Mouse (Mus musculus) right cerebral cortex, postnatal 36 days (tissue): ENCODE data around the gene Plgrkt.

Experiments used
- DNase-seq, 2 experiments: peaks; one replicate each; pipeline ENCODE4 v3.0.0; 2022; ENCODE audit warnings: low spot score in 2 of 2, mixed read lengths in 1 of 2

Plgrkt gene

GRCm38 (mm10) chr19:29354895-29355877 is 12.0 kb downstream of the Plgrkt start:
- peak; percentile 70 to 71 for DNase-seq

- DNase-seq: no peak
Measured at GRCm38 (mm10) chr19:29350991-29351390, 16.2 kb downstream of the Plgrkt start.

- no peak for DNase-seq
Measured at GRCm38 (mm10) chr19:29345636-29346035, 21.6 kb downstream of the Plgrkt start.

- DNase-seq: no peak
Measured at GRCm38 (mm10) chr19:29344868-29345267, 22.3 kb downstream of the Plgrkt start.

- DNase-seq: no peak
Measured at GRCm38 (mm10) chr19:29342281-29342680, 24.9 kb downstream of the Plgrkt start.

GRCm38 (mm10) chr19:29341029-29341428 is 26.2 kb downstream of the Plgrkt start:
- DNase-seq: no peak

- no peak for DNase-seq
Measured at GRCm38 (mm10) chr19:29336624-29337023, 30.6 kb downstream of the Plgrkt start.

- DNase-seq: no peak
Measured at GRCm38 (mm10) chr19:29334068-29334745, 33.0 kb downstream of the Plgrkt start, which contains the start of gene Rln1. Rln1 (minus strand) TSS chr19:29334670.

- no peak for DNase-seq
Measured at GRCm38 (mm10) chr19:29326822-29327552, 40.2 kb downstream of the Plgrkt start.

- no peak for DNase-seq
Measured at GRCm38 (mm10) chr19:29326396-29326795, 40.8 kb downstream of the Plgrkt start.

GRCm38 (mm10) chr19:29325852-29326180 is 41.4 kb downstream of the Plgrkt start:
- no peak for DNase-seq

GRCm38 (mm10) chr19:29325053-29325851 is 41.9 kb downstream of the Plgrkt start, which contains the start of gene Insl6:
Insl6 (minus strand) TSS chr19:29325356.
- no peak for DNase-seq

- no peak for DNase-seq
Measured at GRCm38 (mm10) chr19:29323416-29324049, 43.7 kb downstream of the Plgrkt start.

GRCm38 (mm10) chr19:29312661-29313060 is 54.5 kb downstream of the Plgrkt start:
- DNase-seq: no peak

GRCm38 (mm10) chr19:29311791-29312190 is 55.4 kb downstream of the Plgrkt start:
- DNase-seq: peak in 1 of 2 experiments; percentile 20

- no peak for DNase-seq
Measured at GRCm38 (mm10) chr19:29308832-29309231, 58.4 kb downstream of the Plgrkt start.

- DNase-seq: no peak
Measured at GRCm38 (mm10) chr19:29302119-29302518, 65.1 kb downstream of the Plgrkt start.

GRCm38 (mm10) chr19:29300919-29301318 is 66.3 kb downstream of the Plgrkt start:
- no peak for DNase-seq
